Mouse (Mus musculus) kidney, embryonic 16.5 days (tissue): Measurements from ENCODE around the gene Scrg1. TPM values are rescaled to one million over a fixed set of nuclear protein-coding genes. Genes with fewer than 3 reads are reported as not detected.
"Not testable (repeated sequence)": the region's sequence is repeated elsewhere in the genome, so short reads cannot be mapped to it uniquely, and the experiment has no call there.

Source experiments
- ATAC-seq: fragments of 200-750 bp; cut with Nextera tagmentation; 2 replicates; pipeline ENCODE4 v1.8.0; 2017; ENCODE audit warnings: moderate TSS enrichment; ENCODE audit not compliant: low FRiP score, low TSS enrichment
- H3K27ac ChIP-seq: fragments of 300-500 bp; sonication (generic); 2 replicates; pipeline ENCODE4 v1.5.1; 2014; ENCODE audit warnings: low read length
- H3K27me3 ChIP-seq: fragments of 300-500 bp; sonication (generic); 2 replicates; pipeline ENCODE4 v1.6.1; 2014; ENCODE audit warnings: low read length, control low read depth, mixed read lengths; ENCODE audit not compliant: insufficient read depth
- H3K36me3 ChIP-seq: fragments of 300-500 bp; sonication (generic); 2 replicates; pipeline ENCODE4 v1.6.1; 2014; ENCODE audit warnings: low read length, control low read depth, mixed read lengths; ENCODE audit not compliant: insufficient read depth
- H3K4me1 ChIP-seq: fragments of 300-500 bp; sonication (generic); 2 replicates; pipeline ENCODE4 v1.6.1; 2014; ENCODE audit warnings: low read length, control low read depth, mixed read lengths; ENCODE audit not compliant: insufficient read depth
- H3K4me2 ChIP-seq: fragments of 300-500 bp; sonication (generic); replicated peaks from 2 replicates; pipeline ENCODE4 v1.6.1; 2014; ENCODE audit warnings: low read depth, low read length
- H3K4me3 ChIP-seq: fragments of 300-500 bp; sonication (generic); 2 replicates; pipeline ENCODE4 v1.5.1; 2014; ENCODE audit warnings: mild to moderate bottlenecking, low read length
- H3K9ac ChIP-seq: fragments of 300-500 bp; sonication (generic); replicated peaks from 2 replicates; pipeline ENCODE4 v1.6.1; 2014; ENCODE audit warnings: low read length
- H3K9me3 ChIP-seq: fragments of 300-500 bp; sonication (generic); 2 replicates; pipeline ENCODE4 v1.6.1; 2016; ENCODE audit warnings: low read length, control low read depth
- WGBS: fragments of 180-500 bp; shearing (Covaris S2); extraction: QIAGEN DNeasy Blood & Tissue Kit; methylation state at CpG from one replicate; pipeline ENCODE4 v1.1.7; 2014; 5-methylcytosine and 5-hydroxymethylcytosine counted together
- polyA plus RNA-seq: library from polyadenylated mRNA; unstranded; fragments of >200 nt; fragmentation: Nextera tagmentation; extraction: Ambion mirVana; gene quantifications from 2 replicates; pipeline ENCODE4 v1.2.1, GENCODE M21; 2015

Gene Scrg1
- polyA plus RNA-seq, 1 experiment from 2014 or later: not detected

DNA sequence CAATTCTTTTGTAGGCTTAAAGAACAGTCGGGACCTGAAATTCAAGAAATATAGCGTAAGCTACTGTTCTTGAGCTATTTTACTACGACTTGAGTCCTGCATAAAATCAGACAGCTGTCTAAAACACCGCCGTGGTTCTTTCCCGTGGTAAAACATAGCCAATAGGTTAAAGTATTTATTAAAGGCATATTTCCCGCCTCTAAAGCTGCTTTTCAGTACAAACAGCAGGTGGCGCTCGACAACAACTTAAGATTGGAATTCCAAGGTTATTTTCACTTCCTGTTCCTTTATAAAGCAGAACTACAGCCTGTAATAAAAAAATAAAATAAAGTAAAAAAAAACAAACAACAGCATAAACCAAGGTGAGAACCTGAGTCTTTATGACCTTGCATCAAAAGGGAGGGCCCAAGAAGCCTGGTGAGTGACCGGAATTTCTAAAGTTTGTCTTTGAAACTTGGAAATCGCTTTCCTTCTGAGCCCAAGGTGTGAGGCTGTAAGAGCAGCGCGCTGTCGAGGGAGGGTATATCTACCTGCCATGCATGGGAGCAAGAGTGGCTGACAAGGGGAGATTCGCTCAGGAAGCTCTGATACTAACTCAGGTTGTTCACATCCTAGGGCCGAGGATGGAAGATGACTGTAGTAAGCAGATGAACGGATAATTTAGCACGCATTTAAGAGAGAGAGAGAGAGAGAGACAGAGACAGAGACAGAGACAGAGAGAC lies 26.4 kb upstream of the Scrg1 start:
- H3K4me1 ChIP-seq: no peaks in the 10 kb centered on the region
- no peaks in the 10 kb centered on the region for H3K9me3 ChIP-seq
- no peak overlapping the region for H3K27ac ChIP-seq
- peak overlapping the region; percentile 43 for H3K4me2 ChIP-seq
- peak; percentile 59 for ATAC-seq
- 0 out of 2 replicates have a peak overlapping the region, but pooled peaks have one; percentile 34 for H3K9ac ChIP-seq
- WGBS: 30% methylated on average over 18 of the region's 18 CpGs
- H3K4me3 ChIP-seq: no peak overlapping the region; the same call in 1 of the 2 replicates
- H3K27me3 ChIP-seq: peaks cover 10% of the 10 kb centered on the region; the same call in 1 of the 2 replicates
- H3K36me3 ChIP-seq: no peaks in the 10 kb centered on the region

- H3K9me3 ChIP-seq, H3K27me3 ChIP-seq, H3K27ac ChIP-seq, H3K9ac ChIP-seq, H3K36me3 ChIP-seq, H3K4me1 ChIP-seq, H3K4me3 ChIP-seq, ATAC-seq, H3K4me2 ChIP-seq: not testable (repeated sequence)
- WGBS: 73% methylated on average over 5 of the region's 5 CpGs
These were observed 25.8 kb upstream of the Scrg1 start for GRCm38 (mm10) chr8:57429888-57430274.

- ATAC-seq: no peak
- Histone ChIP-seq H3K36me3 (no peaks in the 10 kb centered on the region), H3K27me3 (peaks cover 6% of the 10 kb centered on the region; the same call in 1 of the 2 replicates), H3K4me3 (no peak overlapping the region), H3K9ac (no peak overlapping the region), H3K27ac (no peak overlapping the region), H3K9me3 (no peaks in the 10 kb centered on the region), H3K4me2 (no peak overlapping the region), H3K4me1 (no peaks in the 10 kb centered on the region)
- 79% methylated on average over 11 of the region's 11 CpGs for WGBS
These were observed 24.8 kb upstream of the Scrg1 start for GRCm38 (mm10) chr8:57430901-57431300.

DNA sequence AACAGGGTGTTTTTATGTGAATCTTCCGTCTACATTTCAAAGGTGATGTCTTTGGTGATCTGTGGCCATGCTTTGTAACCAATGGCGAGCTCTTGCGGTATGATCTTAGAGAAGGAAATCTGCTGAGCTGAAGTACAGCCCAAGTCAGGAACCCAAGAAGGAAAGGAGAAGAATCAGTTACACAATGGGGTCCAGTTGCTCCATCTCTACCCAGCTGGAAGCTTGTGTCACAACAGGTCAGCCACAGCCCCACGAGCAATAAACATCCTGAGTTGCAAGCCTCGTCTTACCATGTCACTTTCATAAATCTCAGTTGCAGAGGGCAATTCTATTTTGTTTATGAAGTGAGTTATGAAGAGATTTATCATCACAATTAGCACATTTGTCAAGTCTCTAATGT lies 22.9 kb upstream of the Scrg1 start:
- no peak for ATAC-seq
- Histone ChIP-seq H3K36me3 (no peaks in the 10 kb centered on the region), H3K9ac (no peak overlapping the region), H3K27me3 (peaks cover 6% of the 10 kb centered on the region; the same call in 1 of the 2 replicates), H3K9me3 (no peaks in the 10 kb centered on the region), H3K4me2 (no peak overlapping the region), H3K27ac (no peak overlapping the region), H3K4me1 (no peaks in the 10 kb centered on the region), H3K4me3 (no peak overlapping the region)
- WGBS: 71% methylated on average over 5 of the region's 5 CpGs

DNA sequence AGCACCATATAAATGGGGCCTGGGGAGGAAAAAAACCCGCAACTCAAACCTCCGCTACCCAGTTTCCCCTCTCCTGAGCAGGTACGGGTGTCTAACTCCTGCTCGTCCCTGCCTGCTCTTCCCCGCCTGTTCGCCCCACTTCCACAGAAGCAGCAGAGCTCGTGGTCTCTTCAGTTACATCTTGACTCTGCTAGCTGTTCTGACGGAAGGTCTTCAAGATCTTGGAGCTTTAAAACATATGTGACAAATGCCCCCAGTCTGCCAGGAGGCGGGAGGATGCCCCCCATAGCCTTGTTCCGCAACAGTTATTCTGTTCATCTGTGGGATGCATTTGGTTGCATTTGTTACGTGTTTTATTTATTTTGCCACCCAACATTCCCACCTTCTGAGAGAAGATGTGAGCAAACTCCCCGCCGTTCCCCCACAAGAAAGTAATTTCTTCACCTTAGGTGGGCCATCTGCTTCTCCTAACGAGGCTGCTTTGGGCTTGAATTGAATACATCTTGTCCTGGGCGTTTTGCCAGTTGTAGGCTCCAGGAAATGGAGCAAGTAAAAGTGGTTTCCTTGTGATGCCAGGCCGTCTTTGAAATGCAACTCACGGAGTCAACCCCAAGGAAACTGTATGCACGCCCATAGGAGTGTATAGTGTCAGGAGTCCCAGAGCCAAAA lies 19.8 kb upstream of the Scrg1 start:
- Histone ChIP-seq H3K9me3 (no peaks in the 10 kb centered on the region), H3K4me1 (no peaks in the 10 kb centered on the region), H3K4me3 (no peak overlapping the region), H3K4me2 (no peak overlapping the region), H3K9ac (no peak overlapping the region), H3K27me3 (no peaks in the 10 kb centered on the region), H3K27ac (no peak overlapping the region), H3K36me3 (no peaks in the 10 kb centered on the region)
- WGBS: 34% methylated on average over 18 of the region's 18 CpGs
- no peak for ATAC-seq

DNA sequence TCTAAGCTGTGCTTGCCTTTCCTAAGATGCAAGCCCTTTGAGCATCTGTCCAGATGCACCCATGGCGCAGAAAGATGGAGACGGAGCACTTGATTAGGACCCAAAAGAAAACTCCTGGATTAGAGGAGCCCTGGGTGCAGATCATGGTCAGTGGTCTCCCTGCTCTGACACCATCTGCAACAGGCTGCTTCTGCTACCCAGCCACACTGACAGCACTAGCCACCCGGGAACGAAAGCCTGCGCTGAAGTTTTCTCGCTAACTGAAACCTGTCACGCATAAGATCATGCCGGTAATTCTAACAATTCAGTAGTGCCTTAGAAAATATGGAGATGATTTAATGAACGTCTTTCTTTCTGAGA lies 19.3 kb upstream of the Scrg1 start:
- no peak overlapping the region for H3K4me3 ChIP-seq
- no peak overlapping the region for H3K4me2 ChIP-seq
- 87% methylated on average over 9 of the region's 9 CpGs for WGBS
- H3K9me3 ChIP-seq: no peaks in the 10 kb centered on the region
- no peaks in the 10 kb centered on the region for H3K27me3 ChIP-seq
- no peak overlapping the region for H3K27ac ChIP-seq
- H3K9ac ChIP-seq: no peak overlapping the region
- no peak for ATAC-seq
- no peaks in the 10 kb centered on the region for H3K36me3 ChIP-seq
- no peaks in the 10 kb centered on the region for H3K4me1 ChIP-seq

GRCm38 (mm10) chr8:57441131-57441530 lies 14.6 kb upstream of the Scrg1 start:
- H3K27me3 ChIP-seq: no peaks in the 10 kb centered on the region
- no peak overlapping the region for H3K4me3 ChIP-seq
- no peak overlapping the region for H3K4me2 ChIP-seq
- H3K4me1 ChIP-seq: no peaks in the 10 kb centered on the region
- H3K27ac ChIP-seq: no peak overlapping the region
- H3K9ac ChIP-seq: no peak overlapping the region
- H3K9me3 ChIP-seq: no peaks in the 10 kb centered on the region
- H3K36me3 ChIP-seq: no peaks in the 10 kb centered on the region
- no peak for ATAC-seq
- 64% methylated on average over 4 of the region's 4 CpGs for WGBS

- no peaks in the 10 kb centered on the region for H3K27me3 ChIP-seq
- no peaks in the 10 kb centered on the region for H3K36me3 ChIP-seq
- H3K4me3 ChIP-seq: no peak overlapping the region
- no peak overlapping the region for H3K4me2 ChIP-seq
- ATAC-seq: no peak
- no peak overlapping the region for H3K9ac ChIP-seq
- no peaks in the 10 kb centered on the region for H3K9me3 ChIP-seq
- no peak overlapping the region for H3K27ac ChIP-seq
- 91% methylated on average over 5 of the region's 5 CpGs for WGBS
- no peaks in the 10 kb centered on the region for H3K4me1 ChIP-seq
These were observed 14.2 kb upstream of the Scrg1 start for GRCm38 (mm10) chr8:57441556-57441955.

GRCm38 (mm10) chr8:57443289-57443688 lies 12.4 kb upstream of the Scrg1 start:
- Histone ChIP-seq H3K9ac (no peak overlapping the region), H3K27me3 (no peaks in the 10 kb centered on the region), H3K4me1 (no peaks in the 10 kb centered on the region), H3K27ac (no peak overlapping the region), H3K9me3 (no peaks in the 10 kb centered on the region), H3K36me3 (no peaks in the 10 kb centered on the region), H3K4me2 (no peak overlapping the region), H3K4me3 (no peak overlapping the region)
- WGBS: 74% methylated on average over 4 of the region's 4 CpGs
- no peak for ATAC-seq

GRCm38 (mm10) chr8:57445901-57446300 lies 9.8 kb upstream of the Scrg1 start:
- not testable (repeated sequence) for H3K36me3 ChIP-seq, H3K4me3 ChIP-seq, H3K4me1 ChIP-seq, H3K4me2 ChIP-seq, H3K9me3 ChIP-seq, H3K9ac ChIP-seq, ATAC-seq, H3K27ac ChIP-seq, H3K27me3 ChIP-seq
- WGBS: 91% methylated on average over 4 of the region's 5 CpGs
